In genomic region chr10:98929444-98929843, GRCm38 (mm10) we compare ENCODE assay signal across 22 mouse cellular contexts. TPM values are rescaled to one million over a fixed set of nuclear protein-coding genes. Genes with fewer than 3 reads are reported as not detected.
DNase-seq lines count a peak whose midpoint lies in the region; ATAC-seq lines count a peak whose summit lies in the region.
"Had no signal": no experiment of that assay in that cellular context is flagged by ENCODE, and none has a peak within 500 bp of the region (broad histone marks: within the 10 kb centered on the region; RNA-seq: fewer than 3 reads in every experiment).

No protein-coding gene starts in this region.

- peaks cover 5% of the 10 kb centered on the region; the same call in 1 of the 2 replicates for H3K36me3 ChIP-seq in heart, embryonic 12.5 days
- H3K36me3 ChIP-seq in kidney, embryonic 15.5 days, result 0 out of 2 replicates have a peak, but pooled peaks cover 4% of the 10 kb centered on the region
- H3K36me3 ChIP-seq in midbrain, embryonic 11.5 days (ENCODE audit: control insufficient read depth, insufficient read depth, low read length), result no peaks in the 10 kb centered on the region
- no peaks in the 10 kb centered on the region for H3K36me3 ChIP-seq in midbrain, embryonic 16.5 days (ENCODE audit: control insufficient read depth, insufficient read depth, low read length)
- H3K36me3 ChIP-seq: embryonic facial prominence, embryonic 12.5 days had no signal

- intact Hi-C loops in heart, postnatal 10 days (cut with DNase I), result no loop called here

- H3K9me3 ChIP-seq in heart, embryonic 12.5 days (replicated peaks), result peaks cover 7% of the 10 kb centered on the region
- H3K9me3 ChIP-seq in kidney, embryonic 15.5 days (replicated peaks), result no peaks in the 10 kb centered on the region
- no peaks in the 10 kb centered on the region for H3K9me3 ChIP-seq in midbrain, embryonic 11.5 days (ENCODE audit: control insufficient read depth, low read length)
- no peaks in the 10 kb centered on the region; the same call in 1 of the 2 replicates for H3K9me3 ChIP-seq in midbrain, embryonic 16.5 days (replicated peaks; ENCODE audit: control insufficient read depth, low read length, poor library complexity, severe bottlenecking)
- H3K9me3 ChIP-seq: embryonic facial prominence, embryonic 12.5 days; liver, embryonic 12.5 days had no signal

- H3K27me3 ChIP-seq in heart, embryonic 12.5 days (replicated peaks), result no peaks in the 10 kb centered on the region
- H3K27me3 ChIP-seq in kidney, embryonic 15.5 days, result no peaks in the 10 kb centered on the region
- no peaks in the 10 kb centered on the region for H3K27me3 ChIP-seq in midbrain, embryonic 11.5 days (ENCODE audit: control insufficient read depth, insufficient read depth, low read length)
- no peaks in the 10 kb centered on the region for H3K27me3 ChIP-seq in midbrain, embryonic 16.5 days (ENCODE audit: control insufficient read depth, insufficient read depth, low read depth, low read length)
- H3K27me3 ChIP-seq: CH12.LX; embryonic facial prominence, embryonic 12.5 days; liver, embryonic 12.5 days; Patski had no signal

- H3K4me3 ChIP-seq in heart, embryonic 12.5 days, result no peak overlapping the region
- no peak overlapping the region for H3K4me3 ChIP-seq in kidney, embryonic 15.5 days (replicated peaks)
- H3K4me3 ChIP-seq in midbrain, embryonic 11.5 days (ENCODE audit: low read depth, low read length), result no peak overlapping the region
- H3K4me3 ChIP-seq in midbrain, embryonic 16.5 days (ENCODE audit: low read depth, low read length), result no peak overlapping the region
- H3K4me3 ChIP-seq: embryonic facial prominence, embryonic 12.5 days; liver, embryonic 12.5 days had no signal

- DNase-seq in heart, postnatal 10 days, result no peak
- DNase-seq in kidney, adult 9 months, result no peak
- DNase-seq in midbrain, embryonic 11.5 days (ENCODE audit: low spot score, missing footprints), result peak; percentile 73
- no peak for DNase-seq in right cerebral cortex, postnatal 10 days (ENCODE audit: low spot score in 2 of 2)
- DNase-seq: adrenal gland, postnatal 36 days; B cell, adult 2 months; cerebellum, adult 9-10 months; gastrocnemius, postnatal 10 days; kidney, postnatal 10 days; lung, adult 18-20 months; lung, postnatal 4 days; right cerebral cortex, postnatal 4 days; thymus, adult 18-20 months; thymus, postnatal 36 days had no signal

- peaks cover 53% of the 10 kb centered on the region for H3K4me1 ChIP-seq in heart, embryonic 12.5 days (replicated peaks)
- peaks cover 22% of the 10 kb centered on the region for H3K4me1 ChIP-seq in kidney, embryonic 15.5 days
- peaks cover 4% of the 10 kb centered on the region; the same call in 1 of the 2 replicates for H3K4me1 ChIP-seq in midbrain, embryonic 11.5 days (ENCODE audit: control insufficient read depth, insufficient read depth, low read length)
- peaks cover 3% of the 10 kb centered on the region; the same call in 1 of the 2 replicates for H3K4me1 ChIP-seq in midbrain, embryonic 16.5 days (ENCODE audit: control insufficient read depth, insufficient read depth, low read length)

- H3K9ac ChIP-seq in heart, embryonic 12.5 days, result no peak overlapping the region
- H3K9ac ChIP-seq in kidney, embryonic 15.5 days, result no peak overlapping the region
- H3K9ac ChIP-seq in midbrain, embryonic 11.5 days (ENCODE audit: low read length), result no peak overlapping the region
- H3K9ac ChIP-seq in midbrain, embryonic 16.5 days (ENCODE audit: low read depth, low read length), result no peak overlapping the region
- H3K9ac ChIP-seq: embryonic facial prominence, embryonic 12.5 days; liver, embryonic 12.5 days had no signal

- peak overlapping the region; percentile 6 for H3K27ac ChIP-seq in heart, embryonic 12.5 days (ENCODE audit: poor library complexity, severe bottlenecking)
- H3K27ac ChIP-seq in kidney, embryonic 15.5 days, result 0 out of 2 replicates have a peak overlapping the region, but pooled peaks have one; percentile 10
- H3K27ac ChIP-seq in midbrain, embryonic 11.5 days (ENCODE audit: low read depth, low read length), result no peak overlapping the region
- no peak overlapping the region for H3K27ac ChIP-seq in midbrain, embryonic 16.5 days (ENCODE audit: low read length)
- H3K27ac ChIP-seq: embryonic facial prominence, embryonic 12.5 days; hindbrain, postnatal 0 days; liver, embryonic 12.5 days had no signal

- H3K4me2 ChIP-seq in heart, embryonic 12.5 days, result 0 out of 2 replicates have a peak overlapping the region, but pooled peaks have one; percentile 16
- H3K4me2 ChIP-seq in kidney, embryonic 15.5 days, result no peak overlapping the region
- no peak overlapping the region for H3K4me2 ChIP-seq in midbrain, embryonic 11.5 days
- H3K4me2 ChIP-seq in midbrain, embryonic 16.5 days (ENCODE audit: low read length), result no peak overlapping the region
- H3K4me2 ChIP-seq: embryonic facial prominence, embryonic 12.5 days had no signal

- ATAC-seq in heart, embryonic 12.5 days (ENCODE audit: insufficient number of reproducible peaks, low FRiP score), result no peak
- no peak for ATAC-seq in kidney, embryonic 15.5 days (replicated peaks; ENCODE audit: low FRiP score)
- ATAC-seq in midbrain, embryonic 11.5 days (ENCODE audit: low FRiP score), result no peak
- no peak for ATAC-seq in midbrain, embryonic 16.5 days
- ATAC-seq: hindbrain, postnatal 0 days; Patski had no signal

- WGBS in heart, embryonic 12.5 days, result 36% methylated on average over 7 of the region's 7 CpGs
- 44% methylated on average over 7 of the region's 7 CpGs for WGBS in kidney, embryonic 15.5 days
- 78% methylated on average over 7 of the region's 7 CpGs for WGBS in midbrain, embryonic 11.5 days
- WGBS in midbrain, embryonic 16.5 days, result 74% methylated on average over 7 of the region's 7 CpGs

RNA-seq across cellular contexts. Expression of gene Atp2b1, which starts 15.2 kb away (rescaled TPM):
- polyA plus RNA-seq in heart, embryonic 12.5 days (2016; fragmentation: Nextera tagmentation; extraction: Ambion mirVana), result 101 TPM in 2 replicates
- 10 to 100 TPM; 73.3 to 76.6 TPM for total RNA-seq in heart, postnatal 10 days (2021)
- 155 and 168 TPM in 2 replicates for polyA plus RNA-seq in kidney, embryonic 15.5 days (2015; fragmentation: Nextera tagmentation; extraction: Ambion mirVana)
- polyA plus RNA-seq in midbrain, embryonic 11.5 days (2014; fragmentation: Nextera tagmentation; extraction: Ambion mirVana), result 76.4 and 88.3 TPM in 2 replicates
- 238 and 246 TPM in 2 replicates for polyA plus RNA-seq in midbrain, embryonic 16.5 days (2015; fragmentation: Nextera tagmentation; extraction: Ambion mirVana)

Comparison
In these comparisons a context has a peak if more than half of its experiments do, and no peak if none do; other contexts are left out.
1. H3K27ac ChIP-seq: peak in heart, embryonic 12.5 days (single experiment) and kidney, embryonic 15.5 days (single experiment); none in midbrain, embryonic 11.5 days (single experiment) and midbrain, embryonic 16.5 days (single experiment).